Mouse (Mus musculus) heart, postnatal 0 days (tissue): ENCODE data around the gene Vash1. TPM values are rescaled to one million over a fixed set of nuclear protein-coding genes. Genes with fewer than 3 reads are reported as not detected.
A peak's percentile ranks its signal among the peaks of the same experiment; 100 is the strongest.

ENCODE experiments used
- ATAC-seq: fragments of 200-750 bp; cut with Nextera tagmentation; 2 replicates; pipeline ENCODE4 v1.8.0; 2017; ENCODE audit warnings: low read depth, moderate number of reproducible peaks, moderate library complexity; ENCODE audit not compliant: insufficient read depth
- DNase-seq: peaks from one replicate; pipeline ENCODE4 v3.0.0-alpha.2; 2016; ENCODE audit warnings: low spot score
- H3K27ac ChIP-seq: fragments of 300-500 bp; sonication (generic); 2 replicates; pipeline ENCODE4 v1.5.1; 2014; ENCODE audit warnings: low read depth, mild to moderate bottlenecking
- H3K27me3 ChIP-seq: fragments of 300-500 bp; sonication (generic); 2 replicates; pipeline ENCODE4 v1.6.1; 2014; ENCODE audit warnings: low read length, mixed read lengths; ENCODE audit not compliant: control insufficient read depth, insufficient read depth
- H3K36me3 ChIP-seq: fragments of 300-500 bp; sonication (generic); replicated peaks from 2 replicates; pipeline ENCODE4 v1.6.1; 2014; ENCODE audit warnings: low read length, mixed read lengths; ENCODE audit not compliant: control insufficient read depth, insufficient read depth
- H3K4me1 ChIP-seq: fragments of 300-500 bp; sonication (generic); 2 replicates; pipeline ENCODE4 v1.6.1; 2014; ENCODE audit warnings: antibody characterized with exemption; ENCODE audit not compliant: control insufficient read depth, insufficient read depth
- H3K4me2 ChIP-seq: fragments of 300-500 bp; sonication (generic); 2 replicates; pipeline ENCODE4 v1.6.1; 2014; ENCODE audit warnings: low read depth, mild to moderate bottlenecking, low read length, moderate library complexity
- H3K4me3 ChIP-seq: fragments of 300-500 bp; sonication (generic); 2 replicates; pipeline ENCODE4 v1.5.1; 2014; ENCODE audit warnings: low read depth, low read length
- H3K9ac ChIP-seq: fragments of 300-500 bp; sonication (generic); replicated peaks from 2 replicates; pipeline ENCODE4 v1.6.1; 2014; ENCODE audit warnings: low read depth, low read length, mixed read lengths
- H3K9me3 ChIP-seq: fragments of 300-500 bp; sonication (generic); replicated peaks from 2 replicates; pipeline ENCODE4 v1.6.1; 2016; ENCODE audit warnings: low read length; ENCODE audit not compliant: control insufficient read depth
- CTCF ChIP-seq: IDR thresholded peaks from 2 replicates; pipeline ENCODE4 v1.5.1; 2016; ENCODE audit warnings: antibody characterized with exemption, control low read depth, low read depth
- EP300 ChIP-seq: IDR thresholded peaks from 2 replicates; pipeline ENCODE4 v1.6.1; 2016; ENCODE audit warnings: antibody characterized with exemption, low read depth
- WGBS: fragments of 180-500 bp; shearing (Covaris S2); extraction: QIAGEN DNeasy Blood & Tissue Kit; methylation state at CpG from one replicate; pipeline ENCODE4 v1.1.7; 2014; 5-methylcytosine and 5-hydroxymethylcytosine counted together
- polyA plus RNA-seq: library from polyadenylated mRNA; unstranded; fragments of >200 nt; fragmentation: Nextera tagmentation; extraction: Ambion mirVana; gene quantifications from 2 replicates; pipeline ENCODE4 v1.2.1, GENCODE M21; 2015
- total RNA-seq: library from RNA; depleted of rRNA; stranded (reverse); fragments of >200 nt; gene quantifications from 2 replicates; pipeline ENCODE4 v1.2.3, GENCODE M21; 2014; ENCODE audit warnings: low replicate concordance

Gene Vash1
- total and polyA plus RNA-seq, 2 experiments from 2014 or later, result 8.9 to 35.0 TPM

GRCm38 (mm10) chr12:86646831-86647230 is 31.7 kb upstream of the Vash1 start:
- TF ChIP-seq EP300, result no peak
- no peak for TF ChIP-seq CTCF
- 64% methylated on average over 9 of the region's 9 CpGs for WGBS

GRCm38 (mm10) chr12:86647279-86647678 is 31.2 kb upstream of the Vash1 start:
- no peak for ATAC-seq
- H3K27ac ChIP-seq, result 0 out of 2 replicates have a peak overlapping the region, but pooled peaks have one; percentile 3
- 48% methylated on average over 9 of the region's 9 CpGs for WGBS

More at GRCm38 (mm10) chr12:86646831-86647230, 31.7 kb upstream of the Vash1 start:
- Histone ChIP-seq H3K4me1 (peaks cover 13% of the 10 kb centered on the region), H3K27ac (0 out of 2 replicates have a peak overlapping the region, but pooled peaks have one; percentile 3), H3K4me2 (no peak overlapping the region), H3K36me3 (no peaks in the 10 kb centered on the region), H3K27me3 (no peaks in the 10 kb centered on the region), H3K9ac (no peak overlapping the region), H3K9me3 (no peaks in the 10 kb centered on the region), H3K4me3 (no peak overlapping the region)
- DNase-seq, result no peak
- ATAC-seq, result 0 out of 2 replicates have a peak, but pooled peaks have one; percentile 22

GRCm38 (mm10) chr12:86647736-86648135 is 30.8 kb upstream of the Vash1 start:
- H3K27me3 ChIP-seq, result no peaks in the 10 kb centered on the region
- H3K27ac ChIP-seq, result no peak overlapping the region
- WGBS, result 39% methylated on average over 5 of the region's 5 CpGs
- DNase-seq, result no peak
- no peak overlapping the region for H3K4me2 ChIP-seq
- no peaks in the 10 kb centered on the region for H3K36me3 ChIP-seq
- no peak overlapping the region for H3K9ac ChIP-seq
- ATAC-seq, result no peak
- H3K4me1 ChIP-seq, result peaks cover 21% of the 10 kb centered on the region
- TF ChIP-seq CTCF (no peak), EP300 (no peak)
- no peaks in the 10 kb centered on the region for H3K9me3 ChIP-seq
- no peak overlapping the region for H3K4me3 ChIP-seq

More at GRCm38 (mm10) chr12:86647279-86647678, 31.2 kb upstream of the Vash1 start:
- no peak for TF ChIP-seq EP300
- no peak for TF ChIP-seq CTCF
- Histone ChIP-seq H3K9ac (no peak overlapping the region), H3K4me1 (peaks cover 17% of the 10 kb centered on the region), H3K9me3 (no peaks in the 10 kb centered on the region), H3K4me2 (no peak overlapping the region), H3K36me3 (no peaks in the 10 kb centered on the region), H3K4me3 (no peak overlapping the region), H3K27me3 (no peaks in the 10 kb centered on the region)
- no peak for DNase-seq

GRCm38 (mm10) chr12:86648489-86648888 is 30.0 kb upstream of the Vash1 start:
- Histone ChIP-seq H3K36me3 (no peaks in the 10 kb centered on the region), H3K27ac (no peak overlapping the region), H3K9ac (no peak overlapping the region), H3K9me3 (no peaks in the 10 kb centered on the region), H3K27me3 (no peaks in the 10 kb centered on the region), H3K4me1 (peaks cover 21% of the 10 kb centered on the region), H3K4me3 (no peak overlapping the region), H3K4me2 (no peak overlapping the region)
- ATAC-seq, result no peak
- WGBS, result 60% methylated on average over 3 of the region's 3 CpGs
- peak; percentile 2 for DNase-seq
- TF ChIP-seq EP300, result no peak
- TF ChIP-seq CTCF, result no peak

GRCm38 (mm10) chr12:86651301-86651860 is 27.1 kb upstream of the Vash1 start:
- TF ChIP-seq CTCF, result no peak
- Histone ChIP-seq H3K9me3 (no peaks in the 10 kb centered on the region), H3K4me3 (no peak overlapping the region), H3K4me1 (peaks cover 32% of the 10 kb centered on the region), H3K4me2 (no peak overlapping the region), H3K9ac (no peak overlapping the region), H3K27ac (no peak overlapping the region), H3K36me3 (no peaks in the 10 kb centered on the region), H3K27me3 (no peaks in the 10 kb centered on the region)
- no peak for ATAC-seq
- DNase-seq, result no peak
- 97% methylated on average over 8 of the region's 8 CpGs for WGBS

GRCm38 (mm10) chr12:86652570-86653041 is 25.9 kb upstream of the Vash1 start:
- no peaks in the 10 kb centered on the region for H3K27me3 ChIP-seq
- WGBS, result 11% methylated on average over 4 of the region's 4 CpGs
- TF ChIP-seq EP300, result no peak
- no peak for TF ChIP-seq CTCF
- peak; percentile 98 for DNase-seq
- H3K36me3 ChIP-seq, result no peaks in the 10 kb centered on the region
- H3K4me1 ChIP-seq, result peaks cover 31% of the 10 kb centered on the region
- H3K4me2 ChIP-seq, result peak overlapping the region; percentile 24
- peak; percentile 95 for ATAC-seq
- H3K9me3 ChIP-seq, result no peaks in the 10 kb centered on the region
- H3K9ac ChIP-seq, result no peak overlapping the region
- H3K27ac ChIP-seq, result peak overlapping the region; percentile 84
- no peak overlapping the region for H3K4me3 ChIP-seq
